Mouse (Mus musculus) liver, postnatal 0 days (tissue): ENCODE measurements around the gene Zfp663. TPM values are rescaled to one million over a fixed set of nuclear protein-coding genes. Genes with fewer than 3 reads are reported as not detected.

Experiments used
- ATAC-seq: fragments of 200-750 bp; cut with Nextera tagmentation; 2 replicates; pipeline ENCODE4 v1.8.0; 2017; ENCODE audit warnings: mild to moderate bottlenecking, moderate library complexity
- DNase-seq: peaks from one replicate; pipeline ENCODE4 v3.0.0-alpha.2; 2016
- H3K27ac ChIP-seq: fragments of 300-500 bp; sonication (generic); 2 replicates; pipeline ENCODE4 v1.5.1; 2014; ENCODE audit warnings: antibody characterized with exemption, moderate library complexity, mild to moderate bottlenecking, low read depth
- H3K27me3 ChIP-seq: fragments of 300-500 bp; sonication (generic); 2 replicates; pipeline ENCODE4 v1.6.1; 2014; ENCODE audit warnings: low read length, control low read depth, mixed read lengths; ENCODE audit not compliant: insufficient read depth
- H3K36me3 ChIP-seq: fragments of 300-500 bp; sonication (generic); replicated peaks from 2 replicates; pipeline ENCODE4 v1.6.1; 2014; ENCODE audit warnings: mild to moderate bottlenecking, control low read depth, low read length, moderate library complexity, mixed read lengths; ENCODE audit not compliant: insufficient read depth
- H3K4me1 ChIP-seq: fragments of 300-500 bp; sonication (generic); 2 replicates; pipeline ENCODE4 v1.6.1; 2014; ENCODE audit warnings: antibody characterized with exemption, mild to moderate bottlenecking, control low read depth; ENCODE audit not compliant: insufficient read depth
- H3K4me2 ChIP-seq: fragments of 300-500 bp; sonication (generic); 2 replicates; pipeline ENCODE4 v1.6.1; 2014; ENCODE audit warnings: low read depth, mild to moderate bottlenecking, low read length, moderate library complexity, mixed read lengths
- H3K4me3 ChIP-seq: fragments of 300-500 bp; sonication (generic); 2 replicates; pipeline ENCODE4 v1.5.1; 2014; ENCODE audit warnings: low read depth, low read length
- H3K9ac ChIP-seq: fragments of 300-500 bp; sonication (generic); replicated peaks from 2 replicates; pipeline ENCODE4 v1.6.1; 2014; ENCODE audit warnings: mild to moderate bottlenecking, moderate library complexity
- H3K9me3 ChIP-seq: fragments of 300-500 bp; sonication (generic); 2 replicates; pipeline ENCODE4 v1.6.1; 2016; ENCODE audit warnings: mild to moderate bottlenecking, control low read depth, low read length, mixed read lengths
- CTCF ChIP-seq: sonication (generic); IDR thresholded peaks from 2 replicates; pipeline ENCODE4 v1.5.1; 2016; ENCODE audit warnings: antibody characterized with exemption, low read depth
- EP300 ChIP-seq: IDR thresholded peaks from 2 replicates; pipeline ENCODE4 v1.6.1; 2016; ENCODE audit warnings: antibody characterized with exemption, low read depth, mild to moderate bottlenecking
- WGBS: fragments of 180-500 bp; shearing (Covaris S2); extraction: QIAGEN DNeasy Blood & Tissue Kit; methylation state at CpG from one replicate; pipeline ENCODE4 v1.1.7; 2014; ENCODE audit not compliant: insufficient replicate concordance; 5-methylcytosine and 5-hydroxymethylcytosine counted together
- polyA plus RNA-seq: library from polyadenylated mRNA; unstranded; fragments of >200 nt; fragmentation: Nextera tagmentation; extraction: Ambion mirVana; gene quantifications from 2 replicates; pipeline ENCODE4 v1.2.1, GENCODE M21; 2015

The Zfp663 gene
- polyA plus RNA-seq, 1 experiment from 2014 or later: not detected

DNA sequence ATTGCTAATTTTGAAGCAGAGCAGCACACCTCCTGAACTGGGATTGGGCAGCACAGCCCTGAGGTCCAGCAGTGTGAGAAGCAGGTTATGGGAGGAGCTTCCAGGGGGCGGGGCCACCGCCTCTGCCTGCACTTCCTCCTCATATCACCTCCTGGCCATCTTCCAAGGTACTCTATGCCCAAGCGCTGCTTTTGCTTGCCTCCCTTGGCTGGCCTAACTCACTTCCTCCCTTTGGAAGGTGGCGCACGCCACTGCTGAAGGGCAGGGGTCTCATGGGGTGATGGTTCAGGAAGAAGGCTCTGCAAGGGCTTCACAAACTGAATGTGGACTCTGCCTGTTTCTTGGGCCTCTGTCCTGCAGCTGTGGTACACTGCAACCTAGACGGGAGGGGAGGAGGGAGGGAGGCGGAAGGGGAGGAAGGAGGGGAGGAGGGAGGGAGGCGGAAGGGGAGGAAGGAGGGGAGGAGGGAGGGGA is 1.4 kb downstream of the Zfp663 start:
- Histone ChIP-seq H3K9me3 (no peaks in the 10 kb centered on the region), H3K4me2 (peak overlapping the region; percentile 18; the same call in 1 of the 2 replicates), H3K9ac (no peak overlapping the region), H3K4me3 (no peak overlapping the region), H3K27me3 (peaks cover 10% of the 10 kb centered on the region; the same call in 1 of the 2 replicates), H3K27ac (no peak overlapping the region), H3K4me1 (peaks cover 8% of the 10 kb centered on the region), H3K36me3 (no peaks in the 10 kb centered on the region)
- whole genome bisulfite sequencing: 0% methylated on average over 5 of the region's 8 CpGs
- TF ChIP-seq EP300 (no peak), CTCF (no peak)
- peak; percentile 82 for DNase-seq
- ATAC-seq: peak; percentile 86

DNA sequence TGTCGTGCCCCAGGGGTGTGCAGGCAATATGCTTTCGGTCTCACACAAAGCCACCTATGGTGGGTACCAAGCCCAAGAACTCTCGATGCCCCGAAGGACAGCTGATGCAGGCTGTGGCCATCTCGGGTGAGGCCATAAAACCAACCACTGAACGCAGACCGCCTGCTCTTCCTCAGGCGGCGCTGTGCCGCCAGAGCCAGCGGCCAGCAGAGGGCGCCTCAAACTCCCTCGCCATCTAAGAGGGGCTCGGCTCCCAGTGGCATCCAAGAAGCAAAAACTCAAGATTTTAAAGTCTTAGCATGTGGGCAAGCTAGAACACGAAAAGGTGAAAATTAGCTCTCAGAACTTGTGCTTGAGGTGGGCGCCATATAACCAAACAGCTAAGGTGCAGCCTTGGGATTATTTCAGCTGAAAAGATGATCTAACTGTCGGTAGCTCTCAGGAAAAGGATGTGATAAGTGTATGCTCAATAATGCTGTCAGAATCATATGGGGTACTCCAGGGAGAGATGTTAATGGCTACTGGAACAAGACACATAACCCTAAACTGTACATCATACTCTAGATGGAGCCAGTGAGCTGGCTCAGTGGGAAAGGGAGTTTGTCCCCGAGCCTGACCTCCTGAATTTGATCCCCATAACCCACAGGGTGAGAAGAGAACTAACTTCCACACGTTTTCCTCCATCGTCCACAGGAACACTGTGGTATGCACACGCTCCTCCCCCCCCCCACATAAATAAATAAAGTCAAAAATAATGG is 4.0 kb downstream of the Zfp663 start:
- H3K27ac ChIP-seq: no peak overlapping the region
- no peaks in the 10 kb centered on the region for H3K36me3 ChIP-seq
- DNase-seq: peak; percentile 67
- H3K9ac ChIP-seq: no peak overlapping the region
- H3K9me3 ChIP-seq: no peaks in the 10 kb centered on the region
- peak; percentile 81 for TF ChIP-seq CTCF
- no peak for TF ChIP-seq EP300
- H3K4me2 ChIP-seq: no peak overlapping the region
- ATAC-seq: 0 out of 2 replicates have a peak, but pooled peaks have one; percentile 19
- peaks cover 10% of the 10 kb centered on the region; the same call in 1 of the 2 replicates for H3K27me3 ChIP-seq
- no peak overlapping the region for H3K4me3 ChIP-seq
- peaks cover 8% of the 10 kb centered on the region for H3K4me1 ChIP-seq
- 9% methylated on average over 21 of the region's 21 CpGs for WGBS

DNA sequence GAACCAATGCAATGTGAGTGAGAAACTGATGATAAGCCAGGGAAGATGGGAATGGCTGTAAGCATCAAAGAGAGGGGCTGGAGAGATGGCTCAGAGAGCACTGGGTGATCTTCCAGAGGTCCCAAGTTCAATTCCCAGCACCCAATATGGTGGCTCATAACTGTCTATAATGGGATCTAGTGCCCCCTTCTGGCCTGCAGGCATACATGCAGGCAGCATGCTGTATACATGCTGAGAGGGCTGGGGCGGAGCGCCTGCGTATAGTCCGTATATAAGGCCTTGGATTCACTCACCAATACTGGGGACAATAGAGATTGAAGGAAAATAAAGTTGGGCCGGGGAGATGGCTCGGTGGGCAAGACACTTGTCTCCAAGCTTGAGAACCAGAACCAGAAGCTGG is 5.2 kb downstream of the Zfp663 start:
- Histone ChIP-seq H3K36me3 (no peaks in the 10 kb centered on the region), H3K27ac (no peak overlapping the region), H3K4me2 (no peak overlapping the region), H3K9ac (no peak overlapping the region), H3K27me3 (no peaks in the 10 kb centered on the region; the same call in 1 of the 2 replicates), H3K4me1 (peaks cover 8% of the 10 kb centered on the region), H3K9me3 (no peaks in the 10 kb centered on the region), H3K4me3 (no peak overlapping the region)
- 69% methylated on average over 6 of the region's 6 CpGs for WGBS
- DNase-seq (no peak), ATAC-seq (no peak)
- TF ChIP-seq EP300: no peak
- peak; percentile 26; the same call in 1 of the 2 replicates for TF ChIP-seq CTCF

DNA sequence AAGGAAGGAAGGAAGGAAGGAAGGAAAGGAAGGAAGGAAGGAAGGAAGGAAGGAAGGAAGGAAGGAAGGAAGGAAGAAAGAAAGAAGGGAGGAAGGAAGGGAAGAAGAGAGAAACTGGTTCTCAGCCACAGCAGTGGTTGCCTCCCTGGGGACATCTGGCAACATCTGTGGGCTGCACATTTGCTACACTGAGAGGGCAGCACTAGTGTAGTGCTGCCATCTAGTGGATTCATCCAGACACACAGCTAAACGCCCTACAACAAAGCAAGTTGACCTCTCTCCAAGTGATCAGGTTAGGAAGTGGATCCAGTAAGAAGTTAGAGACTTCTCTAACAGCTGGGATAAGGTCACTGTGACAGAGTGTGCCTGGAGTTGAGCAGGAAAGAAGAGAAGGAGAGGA is 7.7 kb downstream of the Zfp663 start:
- TF ChIP-seq CTCF (peak; percentile 89), EP300 (no peak)
- H3K9me3 ChIP-seq: no peaks in the 10 kb centered on the region
- no peak overlapping the region for H3K27ac ChIP-seq
- H3K4me1 ChIP-seq: no peaks in the 10 kb centered on the region
- peak; percentile 50; the same call in 1 of the 2 replicates for ATAC-seq
- DNase-seq: peak; percentile 61
- H3K4me3 ChIP-seq: no peak overlapping the region
- no peaks in the 10 kb centered on the region for H3K36me3 ChIP-seq
- WGBS: 0% methylated on average over 1 of the region's 1 CpGs
- H3K9ac ChIP-seq: no peak overlapping the region
- H3K4me2 ChIP-seq: no peak overlapping the region
- no peaks in the 10 kb centered on the region for H3K27me3 ChIP-seq

DNA sequence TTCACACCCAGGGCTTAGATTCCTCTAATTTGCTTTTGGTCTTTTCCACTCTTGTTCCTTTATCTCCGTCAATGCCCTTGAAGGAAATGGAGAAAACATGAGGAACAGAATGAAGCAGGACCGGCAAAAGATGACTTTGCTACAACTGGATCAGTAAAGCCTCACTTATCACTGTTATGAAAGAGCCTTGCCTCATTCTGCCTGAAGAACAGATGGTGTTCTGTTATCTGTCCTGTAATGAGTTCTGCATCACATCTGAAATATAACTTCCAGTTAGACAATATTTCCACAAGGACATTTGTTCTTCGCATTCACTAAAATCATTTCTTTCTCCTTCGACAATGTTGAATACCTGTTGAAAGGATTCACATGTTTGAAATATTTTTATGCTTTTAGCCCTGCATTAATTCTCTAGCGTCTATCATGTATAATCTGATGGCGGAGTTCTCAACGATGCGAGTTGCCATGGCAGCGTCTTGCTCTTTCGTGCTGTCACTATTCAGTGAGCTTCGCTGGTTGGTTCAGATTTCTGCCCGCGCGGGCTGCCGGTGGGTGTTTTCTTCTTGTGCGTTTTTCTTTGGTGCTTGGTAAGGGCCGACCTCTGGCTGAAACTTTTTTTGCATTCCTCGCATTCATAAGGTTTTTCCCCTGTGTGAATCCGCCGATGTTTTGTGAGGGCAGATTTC is 16.6 kb downstream of the Zfp663 start:
- H3K27ac ChIP-seq: no peak overlapping the region

DNA sequence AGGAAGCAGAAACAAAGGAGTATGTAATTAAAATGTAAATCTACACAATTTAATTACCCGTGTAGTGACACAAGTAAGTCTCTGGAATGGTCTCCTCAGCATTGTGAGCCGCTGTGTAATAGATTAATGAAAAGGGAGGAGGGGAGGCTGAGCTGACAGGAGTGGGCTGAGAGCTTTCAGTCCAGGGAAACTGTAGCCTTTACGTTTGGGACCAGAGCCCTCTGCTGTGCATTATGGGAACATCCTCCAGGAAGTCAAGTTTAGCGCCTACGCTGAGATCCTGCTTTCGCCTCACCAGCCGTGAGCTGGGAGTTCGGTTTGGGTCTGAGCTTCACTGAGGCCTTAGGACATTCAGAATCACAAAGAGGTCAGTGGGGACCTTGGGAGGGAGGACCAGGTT is 19.1 kb downstream of the Zfp663 start:
- H3K9me3 ChIP-seq: peaks cover 10% of the 10 kb centered on the region; the same call in 1 of the 2 replicates
- no peak overlapping the region for H3K27ac ChIP-seq
- no peak overlapping the region for H3K4me3 ChIP-seq
- no peak overlapping the region for H3K9ac ChIP-seq
- no peak for ATAC-seq
- H3K4me2 ChIP-seq: no peak overlapping the region
- TF ChIP-seq EP300 (no peak), CTCF (peak; percentile 44)
- 33% methylated on average over 8 of the region's 8 CpGs for WGBS
- DNase-seq: no peak
- H3K36me3 ChIP-seq: no peaks in the 10 kb centered on the region
- no peaks in the 10 kb centered on the region for H3K4me1 ChIP-seq
- H3K27me3 ChIP-seq: no peaks in the 10 kb centered on the region

More for the DNA sequence above, 16.6 kb downstream of the Zfp663 start:
- no peak for DNase-seq
- TF ChIP-seq EP300 (no peak), CTCF (no peak)
- WGBS: 87% methylated on average over 20 of the region's 20 CpGs
- peaks cover 10% of the 10 kb centered on the region; the same call in 1 of the 2 replicates for H3K9me3 ChIP-seq
- no peak for ATAC-seq
- no peak overlapping the region for H3K4me2 ChIP-seq
- no peak overlapping the region for H3K9ac ChIP-seq
- H3K27me3 ChIP-seq: no peaks in the 10 kb centered on the region
- H3K4me1 ChIP-seq: no peaks in the 10 kb centered on the region
- no peak overlapping the region for H3K4me3 ChIP-seq
- no peaks in the 10 kb centered on the region for H3K36me3 ChIP-seq
